Mouse (Mus musculus) forebrain, embryonic 14.5 days (tissue): ENCODE measurements around the gene Palm. TPM values are rescaled to one million over a fixed set of nuclear protein-coding genes. Genes with fewer than 3 reads are reported as not detected.
A peak's percentile ranks its signal among the peaks of the same experiment; 100 is the strongest.
"Not testable (repeated sequence)": the region's sequence is repeated elsewhere in the genome, so short reads cannot be mapped to it uniquely, and the experiment has no call there.

Experiments used
- ATAC-seq: fragments of 200-750 bp; cut with Nextera tagmentation; 2 replicates; pipeline ENCODE4 v1.8.0; 2017; ENCODE audit warnings: mild to moderate bottlenecking, moderate library complexity
- DNase-seq: peaks from one replicate; pipeline ENCODE4 v3.0.0-alpha.2; 2015; ENCODE audit warnings: low spot score
- H3K27ac ChIP-seq: fragments of 300-500 bp; sonication (generic); 2 replicates; pipeline ENCODE4 v1.5.1; 2014; ENCODE audit warnings: low read depth, mild to moderate bottlenecking, control low read depth, low read length, moderate library complexity
- H3K27me3 ChIP-seq: fragments of 300-500 bp; sonication (generic); replicated peaks from 2 replicates; pipeline ENCODE4 v1.6.1; 2014; ENCODE audit warnings: low read length, control low read depth, mixed read lengths; ENCODE audit not compliant: control insufficient read depth, insufficient read depth
- H3K36me3 ChIP-seq: fragments of 300-500 bp; sonication (generic); 2 replicates; pipeline ENCODE4 v1.6.1; 2014; ENCODE audit warnings: low read length, control low read depth; ENCODE audit not compliant: control insufficient read depth, insufficient read depth
- H3K4me1 ChIP-seq: fragments of 300-500 bp; sonication (generic); 2 replicates; pipeline ENCODE4 v1.6.1; 2014; ENCODE audit warnings: antibody characterized with exemption, low read length, control low read depth; ENCODE audit not compliant: control insufficient read depth, insufficient read depth
- H3K4me2 ChIP-seq: fragments of 300-500 bp; sonication (generic); 2 replicates; pipeline ENCODE4 v1.6.1; 2014; ENCODE audit warnings: mild to moderate bottlenecking, control low read depth, low read length
- H3K4me3 ChIP-seq: fragments of 300-500 bp; sonication (generic); 2 replicates; pipeline ENCODE4 v1.5.1; 2014; ENCODE audit warnings: low read depth, low read length, control low read depth
- H3K9ac ChIP-seq: fragments of 300-500 bp; sonication (generic); 2 replicates; pipeline ENCODE4 v1.6.1; 2014; ENCODE audit warnings: mild to moderate bottlenecking, low read length, control low read depth, moderate library complexity
- H3K9me3 ChIP-seq: fragments of 300-500 bp; sonication (generic); replicated peaks from 2 replicates; pipeline ENCODE4 v1.6.1; 2016; ENCODE audit warnings: low read length, control low read depth, mixed read lengths; ENCODE audit not compliant: control insufficient read depth
- WGBS: fragments of 180-500 bp; shearing (Covaris S2); extraction: QIAGEN DNeasy Blood & Tissue Kit; methylation state at CpG from one replicate; pipeline ENCODE4 v1.1.7; 2014; 5-methylcytosine and 5-hydroxymethylcytosine counted together
- polyA plus RNA-seq: library from polyadenylated mRNA; unstranded; fragments of >200 nt; fragmentation: Nextera tagmentation; extraction: Ambion mirVana; gene quantifications from 2 replicates; pipeline ENCODE4 v1.2.1, GENCODE M21; 2014

The Palm gene
- polyA plus RNA-seq, 1 experiment from 2014 or later = 182 TPM

GRCm38 (mm10) chr10:79756660-79757059 lies 36.7 kb upstream of the Palm start:
- Histone ChIP-seq H3K4me1 (no peaks in the 10 kb centered on the region), H3K4me3 (no peak overlapping the region), H3K27me3 (no peaks in the 10 kb centered on the region), H3K9ac (no peak overlapping the region), H3K4me2 (no peak overlapping the region), H3K36me3 (peaks cover 53% of the 10 kb centered on the region), H3K27ac (no peak overlapping the region), H3K9me3 (no peaks in the 10 kb centered on the region)
- WGBS = 93% methylated on average over 24 of the region's 24 CpGs
- ATAC-seq = no peak
- no peak for DNase-seq

GRCm38 (mm10) chr10:79759675-79760074 lies 33.7 kb upstream of the Palm start:
- not testable (repeated sequence) for H3K9me3 ChIP-seq, DNase-seq, H3K4me2 ChIP-seq, H3K4me1 ChIP-seq, H3K9ac ChIP-seq, H3K27me3 ChIP-seq, H3K27ac ChIP-seq, ATAC-seq, H3K4me3 ChIP-seq
- WGBS = 78% methylated on average over 1 of the region's 1 CpGs
- H3K36me3 ChIP-seq = peaks cover 62% of the 10 kb centered on the region

GRCm38 (mm10) chr10:79760603-79761143 lies 32.7 kb upstream of the Palm start:
- WGBS = 94% methylated on average over 11 of the region's 11 CpGs
- Histone ChIP-seq H3K4me2 (no peak overlapping the region), H3K36me3 (peaks cover 59% of the 10 kb centered on the region), H3K4me3 (no peak overlapping the region), H3K4me1 (peaks cover 7% of the 10 kb centered on the region), H3K9ac (no peak overlapping the region), H3K27ac (no peak overlapping the region), H3K27me3 (no peaks in the 10 kb centered on the region), H3K9me3 (no peaks in the 10 kb centered on the region)
- no peak for DNase-seq
- no peak for ATAC-seq

- DNase-seq (no peak), ATAC-seq (no peak)
- H3K4me1 ChIP-seq = peaks cover 11% of the 10 kb centered on the region
- H3K4me2 ChIP-seq = no peak overlapping the region
- peaks cover 40% of the 10 kb centered on the region for H3K36me3 ChIP-seq
- H3K27me3 ChIP-seq = no peaks in the 10 kb centered on the region
- H3K9ac ChIP-seq = no peak overlapping the region
- H3K4me3 ChIP-seq = no peak overlapping the region
- WGBS = 87% methylated on average over 3 of the region's 3 CpGs
- H3K27ac ChIP-seq = no peak overlapping the region
- H3K9me3 ChIP-seq = no peaks in the 10 kb centered on the region
Observed at GRCm38 (mm10) chr10:79762875-79763274, 30.5 kb upstream of the Palm start.

- 85% methylated on average over 7 of the region's 7 CpGs for WGBS
- ATAC-seq (no peak), DNase-seq (no peak)
- Histone ChIP-seq H3K9me3 (no peaks in the 10 kb centered on the region), H3K27me3 (no peaks in the 10 kb centered on the region), H3K36me3 (peaks cover 27% of the 10 kb centered on the region), H3K4me2 (no peak overlapping the region), H3K9ac (peak overlapping the region; percentile 14; the same call in 1 of the 2 replicates), H3K4me3 (no peak overlapping the region), H3K27ac (no peak overlapping the region), H3K4me1 (peaks cover 14% of the 10 kb centered on the region)
Observed at GRCm38 (mm10) chr10:79764234-79764633, 29.1 kb upstream of the Palm start.

- Histone ChIP-seq H3K27ac (no peak overlapping the region), H3K27me3 (no peaks in the 10 kb centered on the region), H3K9ac (peak overlapping the region; percentile 96), H3K36me3 (peaks cover 23% of the 10 kb centered on the region), H3K4me3 (peak overlapping the region; percentile 94), H3K9me3 (no peaks in the 10 kb centered on the region), H3K4me2 (peak overlapping the region; percentile 80), H3K4me1 (peaks cover 14% of the 10 kb centered on the region)
- DNase-seq = no peak
- ATAC-seq = no peak
- 71% methylated on average over 2 of the region's 2 CpGs for WGBS
Observed at GRCm38 (mm10) chr10:79765228-79765745, 28.1 kb upstream of the Palm start.

- H3K9ac ChIP-seq = peak overlapping the region; percentile 96
- peak overlapping the region; percentile 94 for H3K4me3 ChIP-seq
- no peaks in the 10 kb centered on the region for H3K27me3 ChIP-seq
- peak overlapping the region; percentile 90; the same call in 1 of the 2 replicates for H3K27ac ChIP-seq
- no peak for ATAC-seq
- peaks cover 14% of the 10 kb centered on the region for H3K4me1 ChIP-seq
- peak overlapping the region; percentile 80 for H3K4me2 ChIP-seq
- H3K36me3 ChIP-seq = peaks cover 15% of the 10 kb centered on the region
- WGBS = 14% methylated on average over 9 of the region's 16 CpGs
- no peaks in the 10 kb centered on the region for H3K9me3 ChIP-seq
- no peak for DNase-seq
Observed at GRCm38 (mm10) chr10:79766001-79766507, 27.3 kb upstream of the Palm start.

GRCm38 (mm10) chr10:79766508-79767325 lies 26.7 kb upstream of the Palm start, which contains the start of gene Rnf126:
Rnf126 (minus strand) TSS chr10:79766952.
- DNase-seq (peak; percentile 98), ATAC-seq (peak; percentile 90)
- peak within 1 kb of the TSS; percentile 94 for H3K4me3 ChIP-seq
- peak within 1 kb of the TSS; percentile 96 for H3K9ac ChIP-seq
- no peaks in the 10 kb centered on the region for H3K9me3 ChIP-seq
- no peaks in the 10 kb centered on the region for H3K27me3 ChIP-seq
- H3K4me1 ChIP-seq = peaks cover 14% of the 10 kb centered on the region
- under 1% methylated on average over 74 of the region's 101 CpGs for WGBS
- peak within 1 kb of the TSS; percentile 90 for H3K27ac ChIP-seq
- H3K36me3 ChIP-seq = peaks cover 9% of the 10 kb centered on the region
- peak within 1 kb of the TSS; percentile 80 for H3K4me2 ChIP-seq
